Mouse (Mus musculus): ENCODE results near the gene Ccdc88c.

Ccdc88c gene

GRCm38 (mm10) chr12:100999061-100999954, 29.5 kb downstream of the Ccdc88c start:
- in situ Hi-C loops (cut with MboI, MseI), result no loop called here

GRCm38 (mm10) chr12:100998564-100998962, 30.3 kb downstream of the Ccdc88c start:
- in situ Hi-C loops (cut with MboI, MseI), result no loop called here

- in situ Hi-C loops (cut with MboI, MseI), result no loop called here
Measured at GRCm38 (mm10) chr12:100997830-100998563, 30.9 kb downstream of the Ccdc88c start.

GRCm38 (mm10) chr12:100996378-100996898, 32.4 kb downstream of the Ccdc88c start:
- in situ Hi-C loops (cut with MboI, MseI), result no loop called here

- in situ Hi-C loops (cut with MboI, MseI), result no loop called here
Measured at GRCm38 (mm10) chr12:100995607-100996377, 33.1 kb downstream of the Ccdc88c start.

- in situ Hi-C loops (cut with MboI, MseI), result no loop called here
Measured at GRCm38 (mm10) chr12:100994140-100995015, 34.5 kb downstream of the Ccdc88c start.

- in situ Hi-C loops (cut with MboI, MseI), result no loop called here
Measured at GRCm38 (mm10) chr12:100993146-100993545, 35.7 kb downstream of the Ccdc88c start.

GRCm38 (mm10) chr12:100992505-100992904, 36.4 kb downstream of the Ccdc88c start:
- in situ Hi-C loops (cut with MboI, MseI), result no loop called here

GRCm38 (mm10) chr12:100991119-100991518, 37.7 kb downstream of the Ccdc88c start:
- in situ Hi-C loops (cut with MboI, MseI), result no loop called here

GRCm38 (mm10) chr12:100990291-100990690, 38.6 kb downstream of the Ccdc88c start:
- in situ Hi-C loops (cut with MboI, MseI), result no loop called here

- in situ Hi-C loops (cut with MboI, MseI), result no loop called here
Measured at GRCm38 (mm10) chr12:100989780-100990288, 39.0 kb downstream of the Ccdc88c start.

- in situ Hi-C loops (cut with MboI, MseI), result no loop called here
Measured at GRCm38 (mm10) chr12:100988324-100989130, 40.3 kb downstream of the Ccdc88c start.

- in situ Hi-C loops (cut with MboI, MseI), result no loop called here
Measured at GRCm38 (mm10) chr12:100986423-100986822, 42.4 kb downstream of the Ccdc88c start.

- in situ Hi-C loops (cut with MboI, MseI), result no loop called here
Measured at GRCm38 (mm10) chr12:100985793-100986157, 43.1 kb downstream of the Ccdc88c start.

GRCm38 (mm10) chr12:100985050-100985792, 43.6 kb downstream of the Ccdc88c start:
- in situ Hi-C loops (cut with MboI, MseI), result no loop called here

- in situ Hi-C loops (cut with MboI, MseI), result no loop called here
Measured at GRCm38 (mm10) chr12:100983565-100983964, 45.3 kb downstream of the Ccdc88c start.

- in situ Hi-C loops (cut with MboI, MseI), result no loop called here
Measured at GRCm38 (mm10) chr12:100982217-100982616, 46.6 kb downstream of the Ccdc88c start.

- in situ Hi-C loops (cut with MboI, MseI), result no loop called here
Measured at GRCm38 (mm10) chr12:100980551-100981008, 48.3 kb downstream of the Ccdc88c start.

GRCm38 (mm10) chr12:100979616-100980015, 49.2 kb downstream of the Ccdc88c start:
- in situ Hi-C loops (cut with MboI, MseI), result no loop called here

Measured in regulatory T cell (primary cell).